Mouse (Mus musculus) testis, adult 2 months (tissue): Measurements from ENCODE around the gene Gsg1l.

Experiments
- CTCF ChIP-seq: fragments of 200-500 bp; IDR thresholded peaks from 2 replicates; pipeline ENCODE4 v1.5.1; 2012; ENCODE audit warnings: low read depth, mild to moderate bottlenecking, inconsistent platforms, low read length, moderate library complexity; ENCODE audit not compliant: control insufficient read depth, insufficient read depth, insufficient replicate concordance
- POLR2A ChIP-seq: fragments of 200-500 bp; IDR thresholded peaks from 2 replicates; pipeline ENCODE4 v1.6.1; 2012; ENCODE audit warnings: low read depth, mild to moderate bottlenecking, inconsistent platforms, low read length, moderate library complexity; ENCODE audit not compliant: control insufficient read depth

GRCm38 (mm10) chr7:125838078-125838742 lies 244.0 kb downstream of the Gsg1l start:
- TF ChIP-seq CTCF, result no peak
- no peak for TF ChIP-seq POLR2A
